Mouse (Mus musculus) bone marrow, adult 2 months (tissue): ENCODE data around the gene Gpc6.

Source experiments
- CTCF ChIP-seq: fragments of 200-500 bp; IDR thresholded peaks from 2 replicates; pipeline ENCODE4 v1.5.1; 2011; ENCODE audit warnings: low read length, control low read depth; ENCODE audit not compliant: control insufficient read depth, insufficient read depth
- POLR2A ChIP-seq: fragments of 200-500 bp; IDR thresholded peaks from 2 replicates; pipeline ENCODE4 v1.6.1; 2011; ENCODE audit warnings: low read depth, mild to moderate bottlenecking, control low read depth, low read length, borderline replicate concordance; ENCODE audit not compliant: control insufficient read depth

GRCm38 (mm10) chr14:117361155-117361964 is 436.2 kb downstream of the Gpc6 start:
- no peak for TF ChIP-seq POLR2A
- no peak for TF ChIP-seq CTCF
